Mouse (Mus musculus) megakaryocyte, embryonic 14.5 days (primary cell): Measurements from ENCODE around the gene Tex2.

Experiments
- FLI1 ChIP-seq: IDR thresholded peaks from 2 replicates; pipeline ENCODE4 v1.6.1; 2012; ENCODE audit warnings: low read length, inconsistent platforms, mixed read lengths
- GATA1 ChIP-seq: IDR thresholded peaks from 3 replicates; pipeline ENCODE4 v1.6.1; 2012; ENCODE audit warnings: mixed read lengths, low read length, inconsistent platforms, borderline replicate concordance

- TF ChIP-seq FLI1 (no peak), GATA1 (no peak)
These were observed 23.1 kb downstream of the Tex2 start for GRCm38 (mm10) chr11:106590143-106590542.
